In the genomic region with DNA sequence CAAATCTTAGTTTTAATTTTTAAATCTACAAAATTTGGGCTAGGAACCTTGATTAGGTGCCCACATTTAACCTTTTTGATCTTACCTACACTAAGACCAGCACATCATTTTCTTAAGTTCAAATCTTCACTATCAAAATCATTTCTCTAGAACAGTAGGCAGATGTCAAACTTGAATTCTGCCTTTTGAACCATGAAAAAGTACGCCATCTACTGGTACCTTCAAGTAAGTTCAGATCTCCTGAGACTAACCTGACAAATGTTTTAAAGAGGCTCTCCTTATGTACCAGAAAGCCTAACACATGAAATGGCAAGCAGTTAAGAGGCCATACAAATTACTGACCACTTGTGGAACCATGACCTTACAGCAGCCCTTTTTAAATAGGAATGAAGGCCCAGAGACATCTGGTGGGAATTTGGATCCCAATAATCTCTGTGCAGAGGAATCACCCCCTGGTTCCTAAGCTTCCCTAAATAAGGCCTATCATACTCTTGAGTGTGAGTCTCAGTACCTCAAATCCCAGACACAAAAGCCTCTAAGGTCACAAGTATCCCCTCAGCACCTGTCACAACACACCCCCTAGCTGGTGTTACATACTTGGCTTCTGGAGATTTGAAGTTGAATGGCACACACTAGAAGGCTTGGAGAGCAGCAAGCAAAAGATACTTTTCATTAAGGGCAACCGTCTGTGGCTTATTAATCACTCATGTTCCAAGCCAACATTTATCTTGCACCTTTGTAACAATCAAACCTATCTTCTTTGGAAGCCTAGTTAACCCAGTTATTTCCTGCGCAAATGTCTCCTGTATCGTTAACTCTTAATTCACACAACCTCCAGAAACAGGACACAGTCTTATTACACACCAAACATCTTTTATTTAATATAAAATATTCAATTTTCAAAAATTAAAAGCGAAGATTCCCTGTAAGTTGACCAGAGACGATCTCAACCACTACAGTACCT, we compare ENCODE assay signal across 8 mouse cellular contexts.
A peak's percentile ranks its signal among the peaks of the same experiment; 100 is the strongest.
DNase-seq lines count a peak whose midpoint lies in the region; ATAC-seq lines count a peak whose summit lies in the region.

No protein-coding gene starts in this region.

- no peaks in the 10 kb centered on the region for H3K27me3 ChIP-seq in forebrain, embryonic 12.5 days
- no peaks in the 10 kb centered on the region for H3K27me3 ChIP-seq in limb, embryonic 10.5 days (ENCODE audit: low read depth, poor library complexity, severe bottlenecking)

- H3K9me3 ChIP-seq in forebrain, embryonic 12.5 days, result no peaks in the 10 kb centered on the region
- no peaks in the 10 kb centered on the region for H3K9me3 ChIP-seq in limb, embryonic 10.5 days (replicated peaks)

- WGBS in forebrain, embryonic 12.5 days, result 5% methylated on average over 6 of the region's 6 CpGs
- WGBS in limb, embryonic 10.5 days, result 5% methylated on average over 6 of the region's 6 CpGs

- peak; percentile 76 for DNase-seq in heart, adult 11 months
- no peak for DNase-seq in heart, postnatal 14 days
- peak; percentile 74 for DNase-seq in NIH3T3 (ENCODE audit: low read depth)
- no peak for DNase-seq in limb, embryonic 10.5 days (ENCODE audit: low spot score)
- peak; percentile 11 to 13 for DNase-seq in natural killer cell, adult 2 months (ENCODE audit: low spot score in 2 of 2)
- no peak for DNase-seq in urinary bladder, postnatal 10 days (ENCODE audit: low spot score)
- no peak for DNase-seq in frontal cortex, postnatal 14 days (ENCODE audit: low spot score in 2 of 2)

- H3K4me2 ChIP-seq in forebrain, embryonic 12.5 days, result peak overlapping the region; percentile 66

- H3K36me3 ChIP-seq in forebrain, embryonic 12.5 days (replicated peaks), result peaks cover 12% of the 10 kb centered on the region; the same call in 1 of the 2 replicates
- peaks cover 14% of the 10 kb centered on the region for H3K36me3 ChIP-seq in limb, embryonic 10.5 days

- peak overlapping the region; percentile 61 for H3K9ac ChIP-seq in forebrain, embryonic 12.5 days

- H3K27ac ChIP-seq in forebrain, embryonic 12.5 days, result peak overlapping the region; percentile 98; the same call in 1 of the 2 replicates
- peak overlapping the region; percentile 99 for H3K27ac ChIP-seq in limb, embryonic 10.5 days

- intact Hi-C loops in heart, postnatal 14 days (cut with DNase I), result loop anchor here (5.0 to 10.0 kb wide), 2 partner anchors 120 to 242 kb away; a partner anchor contains a TSS

- H3K4me1 ChIP-seq in forebrain, embryonic 12.5 days, result peaks cover 18% of the 10 kb centered on the region
- peaks cover 11% of the 10 kb centered on the region; the same call in 1 of the 2 replicates for H3K4me1 ChIP-seq in limb, embryonic 10.5 days

- H3K4me3 ChIP-seq in forebrain, embryonic 12.5 days (replicated peaks), result peak overlapping the region; percentile 63
- H3K4me3 ChIP-seq in limb, embryonic 10.5 days, result peak overlapping the region; percentile 78

- no peak for ATAC-seq in forebrain, embryonic 12.5 days (ENCODE audit: low FRiP score)

Comparison
In these comparisons a context has a peak if more than half of its experiments do, and no peak if none do; other contexts are left out.
1. DNase-seq: peak in heart, adult 11 months (single experiment), NIH3T3 (single experiment) and natural killer cell, adult 2 months (2 of 2); none in heart, postnatal 14 days (0 of 2), limb, embryonic 10.5 days (single experiment), urinary bladder, postnatal 10 days (single experiment) and frontal cortex, postnatal 14 days (0 of 2).